Mouse (Mus musculus): ENCODE data around the gene Mfsd6l. TPM values are rescaled to one million over a fixed set of nuclear protein-coding genes. Genes with fewer than 3 reads are reported as not detected.

The Mfsd6l gene
- not detected for total RNA-seq (2021)
- long read RNA-seq = 0 reads

DNA sequence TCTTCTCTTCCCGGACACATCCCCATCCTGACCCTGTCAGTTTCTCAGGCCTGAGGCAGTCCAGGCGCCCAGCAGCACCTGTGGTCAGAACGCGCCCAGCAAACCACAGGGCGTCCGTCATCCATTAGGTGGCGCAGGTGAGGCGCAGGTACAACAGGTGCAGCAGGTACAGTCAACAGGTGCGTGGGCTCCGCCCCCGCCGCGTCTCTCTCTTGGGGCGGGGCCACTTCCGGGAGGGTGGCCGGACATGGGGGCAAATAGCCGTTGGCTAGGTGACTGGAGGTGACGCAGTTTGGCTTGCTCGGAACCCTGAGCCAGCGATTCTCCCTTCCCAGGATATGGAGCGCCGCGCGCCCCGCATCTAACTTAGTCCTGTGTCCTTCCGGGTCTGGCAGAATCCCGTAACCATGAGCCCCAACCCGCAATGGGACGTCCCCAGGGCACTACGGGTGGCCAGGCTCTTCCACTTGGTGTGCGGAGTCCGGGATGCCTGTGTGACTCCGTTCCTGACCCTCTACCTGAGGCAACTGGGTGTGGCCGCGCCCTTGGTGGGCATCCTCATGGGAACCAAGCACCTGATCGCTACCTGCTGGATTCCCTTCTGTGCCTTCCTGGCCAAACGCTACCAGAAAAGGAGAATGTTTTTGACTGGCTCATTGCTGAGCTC, at the start of gene Mfsd6l:
Gene Mfsd6l, plus strand, starts transcription at position 269 of the 667 bp plus-strand sequence.
- no peak for DNase-seq (ENCODE audit: low spot score in 2 of 2)

DNA sequence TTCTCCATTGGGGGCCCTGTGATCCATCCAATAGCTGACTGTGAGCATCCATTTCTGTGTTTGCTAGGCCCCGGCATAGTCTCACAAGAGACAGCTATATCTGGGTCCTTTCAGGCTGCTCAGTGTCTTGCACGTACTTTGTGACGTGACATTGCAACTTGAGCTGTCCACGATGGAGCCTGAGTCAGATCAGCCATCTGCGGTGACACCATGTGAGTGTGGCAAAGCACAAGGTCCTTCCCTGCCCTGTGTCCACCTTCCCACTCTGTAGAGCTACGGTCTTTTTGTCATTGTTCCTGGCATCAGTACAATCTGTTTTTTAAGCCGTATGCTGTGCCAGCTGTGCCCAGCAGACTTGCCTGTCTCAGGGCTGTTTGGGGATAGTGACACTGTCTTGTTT, 48.7 kb upstream of the Mfsd6l start:
- no peak for DNase-seq (ENCODE audit: low spot score in 2 of 2)

DNA sequence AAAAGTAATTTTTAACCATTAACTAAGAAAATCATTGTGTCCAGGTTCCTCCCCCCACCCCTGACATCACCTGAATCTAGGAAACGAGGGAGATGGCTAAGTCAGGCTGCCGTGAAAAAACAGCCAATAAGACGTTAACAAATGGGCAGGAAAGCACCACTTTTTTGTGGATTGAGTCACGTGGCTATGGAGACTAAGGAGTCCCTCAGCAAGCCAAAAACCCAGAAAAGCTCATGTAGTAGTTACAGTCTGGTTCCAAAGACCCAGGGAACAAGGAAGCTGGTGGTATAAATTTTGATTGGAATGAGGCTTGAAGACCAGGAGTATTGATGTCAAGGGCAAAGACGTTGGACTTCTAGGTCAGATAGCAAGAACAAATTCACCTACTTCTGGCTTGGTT, 47.4 kb upstream of the Mfsd6l start:
- no peak for DNase-seq (ENCODE audit: low spot score in 2 of 2)

GRCm38 (mm10) chr11:68509194-68509593, 46.8 kb upstream of the Mfsd6l start:
- DNase-seq (ENCODE audit: low spot score in 2 of 2) = no peak

- DNase-seq (ENCODE audit: low spot score in 2 of 2) = no peak
These were observed 42.0 kb upstream of the Mfsd6l start for GRCm38 (mm10) chr11:68513969-68514368.

DNA sequence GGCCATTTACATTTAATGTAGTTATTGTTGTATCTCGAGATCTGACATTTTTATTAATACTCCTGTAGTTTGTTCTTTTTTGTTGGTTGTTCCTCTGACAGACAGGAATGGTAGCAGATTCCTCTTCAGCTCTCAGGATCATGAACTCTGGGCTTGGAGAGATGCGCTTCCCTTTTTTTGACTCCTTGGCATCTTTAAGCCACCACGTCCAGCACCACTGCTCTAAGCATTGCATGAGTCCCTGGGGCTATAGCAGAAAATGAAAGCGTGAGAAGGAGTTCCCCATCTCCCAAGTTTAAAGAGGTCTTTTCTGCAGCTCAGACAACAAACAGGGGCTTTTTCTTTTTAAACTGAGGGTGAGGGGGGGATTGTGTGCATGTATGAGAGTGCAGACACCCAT, 36.6 kb upstream of the Mfsd6l start:
- DNase-seq (ENCODE audit: low spot score in 2 of 2) = no peak

DNA sequence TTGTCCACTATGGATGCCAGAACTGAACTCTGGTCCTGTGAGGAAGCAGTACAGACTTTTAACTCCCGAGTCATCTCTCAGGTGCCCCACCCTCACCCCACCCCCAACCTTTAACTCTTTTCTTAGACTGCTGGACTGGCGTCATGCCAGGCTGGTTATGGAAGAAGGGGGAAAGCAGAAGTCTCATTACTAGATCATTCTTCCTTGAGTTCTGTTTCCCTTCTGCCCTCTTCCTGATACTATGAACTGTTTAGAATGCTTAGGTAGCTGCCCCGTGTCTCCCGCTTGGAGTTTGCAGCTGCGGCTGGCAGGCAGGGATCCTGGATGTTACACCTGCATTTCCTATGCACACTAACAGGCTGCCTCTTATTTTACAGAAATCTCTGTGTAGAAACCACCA, 36.2 kb upstream of the Mfsd6l start:
- no peak for DNase-seq (ENCODE audit: low spot score in 2 of 2)

- DNase-seq (ENCODE audit: low spot score in 2 of 2) = no peak
These were observed 35.5 kb upstream of the Mfsd6l start for GRCm38 (mm10) chr11:68520439-68520838.

DNA sequence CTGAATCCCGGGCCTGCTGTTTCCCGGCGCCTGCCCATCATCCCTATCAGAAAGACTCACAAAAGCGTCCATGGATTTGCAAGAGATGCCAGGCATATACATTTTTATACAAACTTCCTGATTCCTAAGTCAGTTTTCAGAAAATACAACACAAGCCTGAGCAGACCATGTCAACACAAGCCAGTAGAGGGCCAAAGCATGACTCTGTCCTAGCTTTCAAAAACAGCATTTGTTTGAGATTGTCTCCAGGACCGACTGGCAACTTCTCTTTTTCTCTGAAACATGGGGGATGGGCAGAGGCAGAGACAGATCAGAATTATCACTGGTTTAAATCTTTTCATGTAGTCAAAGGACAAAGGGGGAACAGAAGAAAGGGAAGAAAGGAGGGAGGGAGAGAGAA, 34.6 kb upstream of the Mfsd6l start:
- DNase-seq (ENCODE audit: low spot score in 2 of 2) = no peak

DNA sequence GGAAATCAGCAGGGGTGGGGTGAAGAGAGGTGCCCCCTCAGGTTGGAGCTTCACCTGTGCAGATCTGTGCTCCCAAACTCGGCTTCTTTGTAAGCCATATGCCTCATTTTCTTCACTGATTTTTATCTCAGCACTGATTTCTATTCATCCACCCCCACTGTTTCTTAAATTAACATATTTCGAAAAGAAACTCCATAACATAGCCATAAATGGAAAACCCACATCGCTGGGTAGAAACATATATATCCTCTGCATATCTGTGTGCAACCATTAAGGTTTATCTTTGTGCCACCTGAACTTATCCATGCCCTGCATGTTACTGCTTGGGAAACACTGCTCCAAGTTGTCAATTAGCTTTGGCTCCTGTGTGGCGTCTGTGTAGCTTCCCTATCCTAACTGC, 29.5 kb upstream of the Mfsd6l start:
- peak in 1 of 2 experiments; percentile 22 for DNase-seq (ENCODE audit: low spot score in 2 of 2)

DNA sequence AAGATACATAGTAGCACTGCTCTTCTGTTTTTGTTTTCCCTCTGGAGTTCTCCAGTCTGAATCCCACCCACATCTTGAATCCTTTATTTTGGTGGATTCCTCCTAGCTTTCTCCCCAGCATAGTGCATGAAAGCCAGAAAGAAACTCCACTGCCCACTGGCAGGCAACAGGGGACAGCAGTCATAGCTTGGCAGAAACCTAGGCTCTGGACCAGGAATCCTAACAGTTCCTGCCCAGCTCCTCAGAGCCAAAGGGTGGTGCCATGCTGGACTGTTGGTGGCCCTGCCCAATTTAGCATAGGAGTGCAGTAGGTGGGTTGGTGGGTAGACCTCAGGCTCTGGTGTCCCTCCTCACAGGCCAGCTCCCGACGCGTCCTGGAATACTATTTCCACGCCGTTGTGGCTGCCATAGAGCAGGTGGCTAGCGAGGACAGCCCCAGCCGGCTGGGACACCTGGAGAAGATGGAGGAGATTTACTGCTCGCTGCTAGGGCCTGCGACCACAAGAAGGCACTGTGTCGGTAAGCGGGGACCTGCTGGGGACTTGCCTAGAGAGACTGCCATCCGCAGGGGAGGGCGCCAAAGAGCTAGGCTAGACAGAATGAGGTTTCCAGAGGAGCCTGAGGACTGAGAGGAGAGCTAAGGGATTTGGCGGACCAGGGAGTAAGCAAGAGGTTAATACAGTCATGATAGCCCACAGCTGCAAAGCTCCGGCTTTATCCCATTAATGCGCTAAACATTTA, 24.8 kb upstream of the Mfsd6l start:
- DNase-seq (ENCODE audit: low spot score in 2 of 2) = peak; percentile 48 to 71

- no peak for DNase-seq (ENCODE audit: low spot score in 2 of 2)
These were observed 23.9 kb upstream of the Mfsd6l start for GRCm38 (mm10) chr11:68531941-68532535.

DNA sequence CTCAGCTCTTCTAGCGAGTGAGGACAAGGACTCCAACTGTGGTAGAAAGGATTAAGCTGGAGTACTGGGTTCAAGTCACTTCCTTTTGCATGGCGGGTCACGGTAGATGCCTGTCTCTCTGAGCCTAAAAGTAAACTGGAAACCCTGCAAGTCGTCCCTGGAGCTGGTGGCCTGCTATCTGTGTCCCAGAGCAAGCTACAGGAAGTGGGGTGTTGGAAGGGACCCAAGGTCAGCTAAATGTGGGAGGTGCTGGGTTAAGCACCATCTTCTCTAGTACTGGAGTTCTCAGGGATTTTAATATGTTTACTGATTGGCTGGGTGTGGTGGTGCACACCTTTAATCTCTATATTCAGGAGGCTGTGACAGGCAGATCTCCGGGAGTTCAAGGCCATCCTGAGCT, 23.2 kb upstream of the Mfsd6l start:
- no peak for DNase-seq (ENCODE audit: low spot score in 2 of 2)

- no peak for DNase-seq (ENCODE audit: low spot score in 2 of 2)
These were observed 22.0 kb upstream of the Mfsd6l start for GRCm38 (mm10) chr11:68533971-68534475.

GRCm38 (mm10) chr11:68536026-68536425, 20.0 kb upstream of the Mfsd6l start:
- no peak for DNase-seq (ENCODE audit: low spot score in 2 of 2)

GRCm38 (mm10) chr11:68536465-68536864, 19.5 kb upstream of the Mfsd6l start:
- peak; percentile 69 to 83 for DNase-seq (ENCODE audit: low spot score in 2 of 2)

- DNase-seq (ENCODE audit: low spot score in 2 of 2) = no peak
These were observed 16.4 kb upstream of the Mfsd6l start for GRCm38 (mm10) chr11:68539621-68540020.

DNA sequence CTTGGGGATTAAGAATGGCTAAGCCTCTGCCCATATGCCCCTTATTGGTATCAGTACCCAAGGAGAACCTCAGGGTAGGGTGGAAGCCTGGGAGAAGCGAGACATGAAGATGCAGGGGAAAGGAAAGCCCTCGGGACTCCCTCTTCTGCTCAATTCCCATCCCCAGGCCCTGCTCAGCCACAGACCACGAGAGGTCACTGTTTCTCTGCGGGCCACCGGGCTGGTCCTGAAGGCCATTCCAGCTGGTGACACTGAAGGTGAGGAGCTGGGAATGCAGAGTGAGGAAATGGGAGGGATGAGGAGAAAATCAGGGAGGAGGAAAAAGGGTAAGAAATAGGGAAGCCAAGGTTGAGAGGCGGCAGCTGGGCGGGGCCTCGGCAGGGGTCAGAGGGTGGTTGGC, 11.4 kb upstream of the Mfsd6l start:
- no peak for DNase-seq (ENCODE audit: low spot score in 2 of 2)

DNA sequence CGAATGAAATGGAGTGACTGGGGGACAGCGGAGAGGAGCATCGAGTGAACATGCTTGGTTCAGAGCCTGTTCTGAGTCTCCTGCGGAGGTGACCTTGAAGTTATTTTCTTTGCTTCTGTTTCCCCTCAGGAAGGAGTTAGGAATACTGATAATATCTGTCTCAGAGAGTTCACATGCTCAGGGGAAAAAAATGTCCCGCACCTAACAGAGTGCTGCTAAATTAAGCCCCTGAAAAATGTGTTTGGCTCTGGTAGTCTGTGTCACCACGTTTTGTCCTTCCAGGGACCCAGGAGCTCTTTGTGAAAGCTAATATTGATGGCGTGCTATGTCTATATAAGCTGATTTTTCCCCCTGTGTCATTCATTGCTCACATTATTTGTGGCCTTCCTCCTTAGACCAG, 10.8 kb upstream of the Mfsd6l start:
- DNase-seq (ENCODE audit: low spot score in 2 of 2) = no peak

- DNase-seq (ENCODE audit: low spot score in 2 of 2) = no peak
These were observed 10.2 kb upstream of the Mfsd6l start for GRCm38 (mm10) chr11:68545682-68546222.

DNA sequence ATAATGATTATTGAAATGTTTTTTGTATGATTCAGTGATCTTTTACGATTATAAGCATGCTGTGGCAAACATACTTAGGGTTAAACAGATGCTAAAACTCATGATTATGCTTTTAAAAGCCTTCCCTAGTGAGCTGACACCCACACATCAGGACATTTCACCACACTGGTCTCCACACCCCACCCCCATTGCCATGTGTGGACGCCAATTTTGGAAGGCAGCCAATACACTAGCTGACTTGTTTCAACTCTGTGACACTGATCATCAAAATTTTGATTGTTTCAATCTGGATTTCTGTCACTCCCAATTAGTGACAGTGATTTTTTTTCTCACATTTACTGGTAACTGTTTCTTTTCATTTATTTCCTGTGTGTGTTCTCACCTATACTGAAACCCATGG, 8.5 kb upstream of the Mfsd6l start:
- no peak for DNase-seq (ENCODE audit: low spot score in 2 of 2)

DNA sequence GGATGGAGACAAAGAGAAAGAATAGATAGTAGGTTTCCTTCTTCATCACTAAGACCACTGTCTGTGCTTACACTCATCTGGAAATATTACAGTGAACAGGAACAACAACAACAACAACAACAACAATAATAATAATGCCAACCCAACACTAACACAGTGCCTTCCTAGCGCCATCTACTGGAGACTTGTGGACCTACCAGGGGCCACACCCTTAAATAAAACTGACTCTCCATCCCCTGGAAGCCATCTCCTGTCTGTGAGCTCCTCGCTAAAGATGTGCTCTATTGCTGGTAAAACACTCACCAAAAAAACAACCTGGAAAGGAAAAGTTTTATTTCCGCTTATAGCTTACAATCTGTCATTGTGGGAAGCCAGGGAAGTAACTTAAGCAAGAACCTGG, 6.4 kb upstream of the Mfsd6l start:
- DNase-seq (ENCODE audit: low spot score in 2 of 2) = no peak
